Mouse (Mus musculus) megakaryocyte, embryonic 14.5 days (primary cell): ENCODE measurements around the gene Dgkz. TPM values are rescaled to one million over a fixed set of nuclear protein-coding genes. Genes with fewer than 3 reads are reported as not detected.

Experiments
- H3K27me3 ChIP-seq: replicated peaks from 2 replicates; pipeline ENCODE3; 2012; ENCODE audit warnings: inconsistent platforms
- H3K36me3 ChIP-seq: replicated peaks from 2 replicates; pipeline ENCODE3; 2012; ENCODE audit warnings: low read length, inconsistent platforms, mixed read lengths
- H3K4me1 ChIP-seq: 2 replicates; pipeline ENCODE4 v1.6.1; 2012; ENCODE audit warnings: inconsistent platforms
- H3K4me3 ChIP-seq: replicated peaks from 2 replicates; pipeline ENCODE3; 2012; ENCODE audit warnings: moderate library complexity, mild to moderate bottlenecking, inconsistent platforms
- H3K9me3 ChIP-seq: 2 replicates; pipeline ENCODE4 v1.6.1; 2012; ENCODE audit warnings: inconsistent platforms
- FLI1 ChIP-seq: IDR thresholded peaks from 2 replicates; pipeline ENCODE4 v1.6.1; 2012; ENCODE audit warnings: low read length, inconsistent platforms, mixed read lengths
- GATA1 ChIP-seq: IDR thresholded peaks from 3 replicates; pipeline ENCODE4 v1.6.1; 2012; ENCODE audit warnings: mixed read lengths, low read length, inconsistent platforms, borderline replicate concordance
- polyA plus RNA-seq: library from polyadenylated mRNA; stranded (reverse); fragments of >175 nt; gene quantifications from 2 replicates; pipeline ENCODE4 v1.2.3, GENCODE M21; 2012; ENCODE audit warnings: low replicate concordance; ENCODE audit not compliant: insufficient read depth

Dgkz gene
- polyA plus RNA-seq, 1 experiment, result 303 TPM

- H3K4me1 ChIP-seq, result peaks cover 85% of the 10 kb centered on the region
- no peak overlapping the region for H3K4me3 ChIP-seq
- H3K9me3 ChIP-seq, result no peaks in the 10 kb centered on the region
- TF ChIP-seq GATA1 (no peak), FLI1 (no peak)
- H3K27me3 ChIP-seq, result peaks cover 6% of the 10 kb centered on the region
- peaks cover 77% of the 10 kb centered on the region for H3K36me3 ChIP-seq
Measured at GRCm38 (mm10) chr2:91930761-91931291, 44.8 kb downstream of the Dgkz start.

- Histone ChIP-seq H3K4me1 (peaks cover 83% of the 10 kb centered on the region), H3K27me3 (peaks cover 15% of the 10 kb centered on the region)
Measured at GRCm38 (mm10) chr2:91929936-91930335, 45.7 kb downstream of the Dgkz start.

GRCm38 (mm10) chr2:91929455-91929854 lies 46.2 kb downstream of the Dgkz start:
- Histone ChIP-seq H3K4me1 (peaks cover 82% of the 10 kb centered on the region), H3K9me3 (no peaks in the 10 kb centered on the region), H3K36me3 (peaks cover 64% of the 10 kb centered on the region), H3K27me3 (peaks cover 20% of the 10 kb centered on the region), H3K4me3 (no peak overlapping the region)
- no peak for TF ChIP-seq GATA1
- no peak for TF ChIP-seq FLI1

More at GRCm38 (mm10) chr2:91929936-91930335, 45.7 kb downstream of the Dgkz start:
- Histone ChIP-seq H3K4me3 (no peak overlapping the region), H3K36me3 (peaks cover 68% of the 10 kb centered on the region), H3K9me3 (no peaks in the 10 kb centered on the region)
- TF ChIP-seq FLI1 (no peak), GATA1 (no peak)

- H3K9me3 ChIP-seq, result no peaks in the 10 kb centered on the region
- H3K27me3 ChIP-seq, result peaks cover 25% of the 10 kb centered on the region
- peak overlapping the region; percentile 84 for H3K4me3 ChIP-seq
- TF ChIP-seq GATA1, result no peak
- TF ChIP-seq FLI1, result no peak
- peaks cover 81% of the 10 kb centered on the region for H3K4me1 ChIP-seq
- peaks cover 56% of the 10 kb centered on the region for H3K36me3 ChIP-seq
Measured at GRCm38 (mm10) chr2:91928534-91929350, 46.9 kb downstream of the Dgkz start.

GRCm38 (mm10) chr2:91927826-91928533 lies 47.7 kb downstream of the Dgkz start:
- H3K27me3 ChIP-seq, result peaks cover 33% of the 10 kb centered on the region
- peaks cover 49% of the 10 kb centered on the region for H3K36me3 ChIP-seq
- no peaks in the 10 kb centered on the region for H3K9me3 ChIP-seq
- TF ChIP-seq FLI1 (no peak), GATA1 (no peak)
- H3K4me3 ChIP-seq, result peak overlapping the region; percentile 84
- H3K4me1 ChIP-seq, result peaks cover 81% of the 10 kb centered on the region

GRCm38 (mm10) chr2:91926949-91927348 lies 48.7 kb downstream of the Dgkz start, which contains the start of gene Chrm4:
Chrm4 (plus strand) TSS chr2:91927249.
- H3K4me3 ChIP-seq, result peak within 1 kb of the TSS; percentile 84
- peaks cover 43% of the 10 kb centered on the region for H3K27me3 ChIP-seq
- no peak for TF ChIP-seq GATA1
- TF ChIP-seq FLI1, result no peak
- H3K36me3 ChIP-seq, result peaks cover 38% of the 10 kb centered on the region
- peaks cover 85% of the 10 kb centered on the region for H3K4me1 ChIP-seq
- no peaks in the 10 kb centered on the region for H3K9me3 ChIP-seq

GRCm38 (mm10) chr2:91925442-91925841 lies 50.2 kb downstream of the Dgkz start:
- peak overlapping the region; percentile 66 for H3K4me3 ChIP-seq
- peaks cover 24% of the 10 kb centered on the region for H3K36me3 ChIP-seq
- peaks cover 58% of the 10 kb centered on the region for H3K27me3 ChIP-seq
- peaks cover 81% of the 10 kb centered on the region for H3K4me1 ChIP-seq
- no peaks in the 10 kb centered on the region for H3K9me3 ChIP-seq
- TF ChIP-seq GATA1, result no peak
- no peak for TF ChIP-seq FLI1

- peaks cover 78% of the 10 kb centered on the region for H3K4me1 ChIP-seq
- TF ChIP-seq FLI1 (no peak), GATA1 (no peak)
- H3K27me3 ChIP-seq, result peaks cover 58% of the 10 kb centered on the region
- H3K9me3 ChIP-seq, result no peaks in the 10 kb centered on the region
- H3K4me3 ChIP-seq, result no peak overlapping the region
- H3K36me3 ChIP-seq, result peaks cover 22% of the 10 kb centered on the region
Measured at GRCm38 (mm10) chr2:91924726-91925125, 50.9 kb downstream of the Dgkz start.

- peaks cover 18% of the 10 kb centered on the region for H3K36me3 ChIP-seq
- H3K27me3 ChIP-seq, result peaks cover 58% of the 10 kb centered on the region
- peaks cover 76% of the 10 kb centered on the region for H3K4me1 ChIP-seq
- TF ChIP-seq GATA1, result no peak
- TF ChIP-seq FLI1, result no peak
- peak overlapping the region; percentile 91 for H3K4me3 ChIP-seq
- no peaks in the 10 kb centered on the region for H3K9me3 ChIP-seq
Measured at GRCm38 (mm10) chr2:91923415-91924337, 52.0 kb downstream of the Dgkz start.
